In genomic region chr4:128897911-128898421, GRCm38 (mm10) we compare ENCODE assay signal across 8 mouse cellular contexts. TPM values are rescaled to one million over a fixed set of nuclear protein-coding genes. Genes with fewer than 3 reads are reported as not detected.
DNase-seq lines count a peak whose midpoint lies in the region; ATAC-seq and TF ChIP-seq lines count a peak whose summit lies in the region.

No protein-coding gene starts in this region.

- no peak overlapping the region for H3K4me3 ChIP-seq in midbrain, embryonic 10.5 days
- H3K4me3 ChIP-seq in midbrain, postnatal 0 days (ENCODE audit: low read depth, low read length) = no peak overlapping the region
- H3K4me3 ChIP-seq in heart, embryonic 12.5 days = no peak overlapping the region
- no peak overlapping the region for H3K4me3 ChIP-seq in kidney, postnatal 0 days (replicated peaks; ENCODE audit: low read depth, low read length)
- H3K4me3 ChIP-seq in neural tube, embryonic 13.5 days = no peak overlapping the region

- 31% methylated on average over 7 of the region's 7 CpGs for WGBS in midbrain, embryonic 10.5 days
- WGBS in midbrain, postnatal 0 days = 47% methylated on average over 6 of the region's 7 CpGs
- WGBS in heart, embryonic 12.5 days = 15% methylated on average over 6 of the region's 7 CpGs
- 5% methylated on average over 6 of the region's 7 CpGs for WGBS in kidney, postnatal 0 days
- WGBS in neural tube, embryonic 13.5 days = 19% methylated on average over 7 of the region's 7 CpGs

- H3K4me1 ChIP-seq in midbrain, embryonic 10.5 days = peaks cover 36% of the 10 kb centered on the region
- peaks cover 5% of the 10 kb centered on the region for H3K4me1 ChIP-seq in midbrain, postnatal 0 days (ENCODE audit: insufficient read depth, low read length)
- H3K4me1 ChIP-seq in heart, embryonic 12.5 days (replicated peaks) = peaks cover 29% of the 10 kb centered on the region
- H3K4me1 ChIP-seq in kidney, postnatal 0 days (replicated peaks; ENCODE audit: insufficient read depth, low read length) = peaks cover 23% of the 10 kb centered on the region
- H3K4me1 ChIP-seq in neural tube, embryonic 13.5 days (replicated peaks) = peaks cover 33% of the 10 kb centered on the region

- no peak for ATAC-seq in midbrain, postnatal 0 days (ENCODE audit: low FRiP score)
- peak; percentile 68 for ATAC-seq in heart, embryonic 12.5 days (ENCODE audit: insufficient number of reproducible peaks, low FRiP score)
- peak; percentile 69 for ATAC-seq in kidney, postnatal 0 days (replicated peaks; ENCODE audit: low FRiP score, low read depth)
- ATAC-seq in neural tube, embryonic 13.5 days (ENCODE audit: low read depth) = no peak

- H3K27me3 ChIP-seq in midbrain, embryonic 10.5 days (ENCODE audit: low read depth, poor library complexity, severe bottlenecking) = no peaks in the 10 kb centered on the region
- no peaks in the 10 kb centered on the region for H3K27me3 ChIP-seq in midbrain, postnatal 0 days (ENCODE audit: insufficient read depth, low read length)
- no peaks in the 10 kb centered on the region for H3K27me3 ChIP-seq in heart, embryonic 12.5 days (replicated peaks)
- H3K27me3 ChIP-seq in kidney, postnatal 0 days (ENCODE audit: insufficient read depth, low read length) = no peaks in the 10 kb centered on the region
- H3K27me3 ChIP-seq in neural tube, embryonic 13.5 days = no peaks in the 10 kb centered on the region

- H3K9me3 ChIP-seq in midbrain, embryonic 10.5 days (replicated peaks) = no peaks in the 10 kb centered on the region
- H3K9me3 ChIP-seq in midbrain, postnatal 0 days (ENCODE audit: low read length) = no peaks in the 10 kb centered on the region
- H3K9me3 ChIP-seq in heart, embryonic 12.5 days (replicated peaks) = no peaks in the 10 kb centered on the region
- no peaks in the 10 kb centered on the region for H3K9me3 ChIP-seq in kidney, postnatal 0 days (replicated peaks; ENCODE audit: low read length)
- no peaks in the 10 kb centered on the region for H3K9me3 ChIP-seq in neural tube, embryonic 13.5 days

- peaks cover 15% of the 10 kb centered on the region for H3K36me3 ChIP-seq in midbrain, embryonic 10.5 days
- H3K36me3 ChIP-seq in midbrain, postnatal 0 days (ENCODE audit: insufficient read depth, low read length) = peaks cover 10% of the 10 kb centered on the region
- H3K36me3 ChIP-seq in heart, embryonic 12.5 days = peaks cover 13% of the 10 kb centered on the region; the same call in 1 of the 2 replicates
- H3K36me3 ChIP-seq in kidney, postnatal 0 days (ENCODE audit: insufficient read depth, low read length) = 0 out of 2 replicates have a peak, but pooled peaks cover 6% of the 10 kb centered on the region
- H3K36me3 ChIP-seq in neural tube, embryonic 13.5 days = peaks cover 29% of the 10 kb centered on the region

- H3K27ac ChIP-seq in midbrain, embryonic 10.5 days (replicated peaks) = peak overlapping the region; percentile 6
- no peak overlapping the region for H3K27ac ChIP-seq in midbrain, postnatal 0 days (ENCODE audit: low read depth, low read length)
- H3K27ac ChIP-seq in heart, embryonic 12.5 days (ENCODE audit: poor library complexity, severe bottlenecking) = peak overlapping the region; percentile 86
- peak overlapping the region; percentile 85 for H3K27ac ChIP-seq in kidney, postnatal 0 days
- H3K27ac ChIP-seq in neural tube, embryonic 13.5 days (replicated peaks) = peak overlapping the region; percentile 97

- TF ChIP-seq CTCF in midbrain, postnatal 0 days (IDR thresholded peaks at IDR 0.05) = no peak
- TF ChIP-seq CTCF in kidney, postnatal 0 days (IDR thresholded peaks at IDR 0.05; ENCODE audit: low read depth) = no peak

- no peak overlapping the region for H3K4me2 ChIP-seq in midbrain, postnatal 0 days (ENCODE audit: low read depth, low read length, poor library complexity, severe bottlenecking)
- peak overlapping the region; percentile 9; the same call in 1 of the 2 replicates for H3K4me2 ChIP-seq in heart, embryonic 12.5 days
- H3K4me2 ChIP-seq in kidney, postnatal 0 days (ENCODE audit: low read length) = no peak overlapping the region
- H3K4me2 ChIP-seq in neural tube, embryonic 13.5 days = no peak overlapping the region

- no peak overlapping the region for H3K9ac ChIP-seq in midbrain, postnatal 0 days (replicated peaks; ENCODE audit: low read length, poor library complexity, severe bottlenecking)
- H3K9ac ChIP-seq in heart, embryonic 12.5 days = no peak overlapping the region
- no peak overlapping the region for H3K9ac ChIP-seq in kidney, postnatal 0 days (ENCODE audit: low read depth, low read length)
- H3K9ac ChIP-seq in neural tube, embryonic 13.5 days = 0 out of 2 replicates have a peak overlapping the region, but pooled peaks have one; percentile 67

- peak; percentile 54 for DNase-seq in midbrain, embryonic 10.5 days (ENCODE audit: low spot score)
- DNase-seq in midbrain, postnatal 0 days (ENCODE audit: low spot score) = no peak
- peak; percentile 85 for DNase-seq in kidney, postnatal 0 days (ENCODE audit: low spot score)
- no peak for DNase-seq in left cerebral cortex, adult 18-20 months (ENCODE audit: low spot score in 2 of 2)
- no peak for DNase-seq in adrenal gland, postnatal 25 days
- no peak for DNase-seq in frontal cortex, adult 2 months (ENCODE audit: extremely low spot score in 1 of 2, low spot score in 1 of 2)

RNA-seq across cellular contexts. Expression of gene Trim62, which starts 14.6 kb away (rescaled TPM):
- 7.6 and 10.0 TPM in 2 replicates for polyA plus RNA-seq in midbrain, embryonic 10.5 days (2016; fragmentation: Nextera tagmentation; extraction: Ambion mirVana)
- total RNA-seq in midbrain, postnatal 0 days (2014; rRNA removed) = 22.3 and 25.2 TPM in 2 replicates
- polyA plus RNA-seq in midbrain, postnatal 0 days (2015; fragmentation: Nextera tagmentation; extraction: Ambion mirVana) = 25.9 and 26.8 TPM in 2 replicates
- 5.0 and 6.1 TPM in 2 replicates for polyA plus RNA-seq in heart, embryonic 12.5 days (2016; fragmentation: Nextera tagmentation; extraction: Ambion mirVana)
- 5.4 and 6.2 TPM in 2 replicates for polyA plus RNA-seq in kidney, postnatal 0 days (2015; fragmentation: Nextera tagmentation; extraction: Ambion mirVana)
- polyA plus RNA-seq in neural tube, embryonic 13.5 days (2015; fragmentation: Nextera tagmentation; extraction: Ambion mirVana) = 21.4 and 23.4 TPM in 2 replicates
- total RNA-seq in left cerebral cortex, adult 18-20 months (2021) = 10 to 100 TPM; 17.8 to 19.1 TPM
- total RNA-seq in adrenal gland, postnatal 25 days (2021) = 14.3 and 17.9 TPM in 2 replicates
- 26.0 and 26.5 TPM in 2 replicates for polyA plus RNA-seq in frontal cortex, adult 2 months (2012; rRNA removed)

Comparison
In these comparisons a context has a peak if more than half of its experiments do, and no peak if none do; other contexts are left out.
1. DNase-seq: peak in midbrain, embryonic 10.5 days (single experiment) and kidney, postnatal 0 days (single experiment); none in midbrain, postnatal 0 days (single experiment), left cerebral cortex, adult 18-20 months (0 of 2), adrenal gland, postnatal 25 days (single experiment) and frontal cortex, adult 2 months (0 of 2).
2. ATAC-seq: peak in heart, embryonic 12.5 days (single experiment) and kidney, postnatal 0 days (single experiment); none in midbrain, postnatal 0 days (single experiment) and neural tube, embryonic 13.5 days (single experiment).